Mouse (Mus musculus) frontal cortex, postnatal 14 days (tissue): Measurements from ENCODE around the gene Pitpnb.

ENCODE experiments used
- DNase-seq, 2 experiments: peaks; one replicate each; pipeline ENCODE4 v3.0.0; 2022; ENCODE audit warnings: low spot score in 2 of 2

Pitpnb gene

DNA sequence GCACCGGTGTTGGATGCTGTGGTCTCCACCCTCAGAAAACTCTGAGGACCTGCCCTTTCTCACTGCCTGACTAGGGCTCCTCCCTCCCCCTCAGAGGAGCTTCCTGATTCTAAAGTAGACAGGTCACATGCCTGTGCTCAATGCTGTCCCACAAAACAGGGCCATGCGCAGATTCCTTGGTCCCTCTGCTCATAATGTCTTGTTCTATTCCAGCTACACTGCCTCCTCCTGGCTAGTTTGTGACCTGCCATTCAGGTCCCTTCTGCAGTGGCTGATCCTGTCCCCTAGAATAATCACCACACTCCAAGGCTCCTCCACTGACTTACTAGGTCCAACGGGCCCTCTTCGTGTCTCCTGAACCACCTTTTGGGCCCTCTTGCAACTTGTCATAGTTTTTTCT lies 65.6 kb downstream of the Pitpnb start:
- no peak for DNase-seq

DNA sequence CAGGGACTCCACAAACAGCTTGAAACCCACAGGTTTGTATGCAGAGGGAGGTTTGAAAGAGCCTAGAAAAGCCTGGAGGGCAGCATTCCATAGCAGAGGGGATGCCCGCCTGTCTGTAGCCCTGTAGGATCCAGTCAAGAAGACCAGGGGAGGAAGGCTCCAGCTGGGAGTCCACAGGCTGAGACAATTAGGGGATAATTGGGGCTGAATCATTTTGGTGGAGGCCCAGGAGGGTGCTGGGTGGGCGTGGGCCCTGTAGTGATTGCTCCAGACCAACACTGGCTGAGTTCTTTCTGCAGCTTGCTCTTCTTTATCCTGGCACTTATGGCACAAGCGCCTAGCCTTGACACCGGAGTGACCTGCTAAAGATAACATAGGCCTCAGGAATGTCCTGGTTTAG lies 67.9 kb downstream of the Pitpnb start:
- DNase-seq, result no peak

DNA sequence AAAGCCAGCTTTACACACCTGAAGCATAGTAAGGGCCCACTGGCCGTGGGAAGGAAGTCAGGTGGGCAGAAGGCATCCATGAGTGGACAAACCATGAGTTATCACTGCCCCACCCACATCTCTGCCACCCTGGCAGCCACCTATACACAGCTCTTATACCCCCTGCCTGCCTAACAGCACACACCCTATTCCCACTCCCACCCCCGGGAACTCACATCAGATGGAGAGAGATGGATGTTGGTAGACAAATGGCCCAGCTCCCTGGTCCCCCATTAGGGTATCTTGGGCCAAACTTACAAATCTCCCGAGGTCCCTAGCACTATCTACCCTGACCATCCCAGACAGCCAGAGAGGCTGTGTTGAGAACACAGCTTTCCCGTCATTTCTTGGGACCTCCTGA lies 68.7 kb downstream of the Pitpnb start:
- no peak for DNase-seq

- no peak for DNase-seq
Observed at GRCm38 (mm10) chr5:111401879-111402650, 71.5 kb downstream of the Pitpnb start.

DNA sequence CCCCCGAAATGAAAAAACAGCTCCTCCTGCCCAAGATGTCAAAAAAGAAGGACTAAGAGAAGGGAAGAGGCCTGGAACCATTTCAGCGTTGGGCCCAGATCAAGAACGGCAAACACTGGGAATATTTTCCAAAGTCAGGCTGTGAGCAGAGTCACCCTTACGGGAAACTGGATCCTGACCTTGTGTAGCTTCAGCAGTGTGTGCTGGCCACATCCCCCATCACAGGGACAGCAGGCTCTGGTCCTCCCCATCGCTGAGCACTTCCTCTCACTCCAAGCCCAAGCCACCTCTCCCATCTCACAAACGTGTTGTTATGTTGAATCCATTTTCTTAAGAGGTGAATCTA lies 72.1 kb downstream of the Pitpnb start:
- no peak for DNase-seq

GRCm38 (mm10) chr5:111404721-111405120 lies 74.2 kb downstream of the Pitpnb start:
- no peak for DNase-seq

GRCm38 (mm10) chr5:111408470-111409105 lies 78.0 kb downstream of the Pitpnb start:
- DNase-seq, result no peak

- DNase-seq, result no peak
Observed at GRCm38 (mm10) chr5:111409412-111410044, 79.0 kb downstream of the Pitpnb start.

GRCm38 (mm10) chr5:111410665-111411064 lies 80.1 kb downstream of the Pitpnb start:
- DNase-seq, result no peak

- peak; percentile 76 to 80 for DNase-seq
Observed at GRCm38 (mm10) chr5:111414192-111414591, 83.6 kb downstream of the Pitpnb start.

DNA sequence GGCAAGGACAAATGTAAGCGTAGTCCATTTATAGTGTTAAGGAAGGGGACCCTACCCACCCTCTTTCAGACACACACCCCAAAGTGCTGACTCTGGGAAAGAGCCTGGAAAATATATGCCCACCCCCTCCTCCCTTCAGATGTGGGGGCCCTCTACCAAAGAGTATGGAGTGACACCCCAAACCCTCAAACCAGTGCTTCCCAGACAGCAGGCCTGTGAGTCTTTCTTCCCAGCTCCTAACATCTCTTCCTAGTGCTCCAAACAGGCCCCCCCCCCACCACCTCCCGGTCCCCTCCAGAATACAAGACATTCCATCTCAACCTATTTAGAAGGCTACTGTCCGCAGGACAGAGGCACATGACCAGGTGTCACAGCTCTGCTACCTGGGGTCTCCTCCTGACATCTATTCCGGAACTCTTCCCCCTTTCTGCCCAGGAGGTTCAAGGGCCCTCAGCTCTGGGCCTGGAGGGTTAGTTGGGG lies 84.2 kb downstream of the Pitpnb start:
- DNase-seq, result no peak

DNA sequence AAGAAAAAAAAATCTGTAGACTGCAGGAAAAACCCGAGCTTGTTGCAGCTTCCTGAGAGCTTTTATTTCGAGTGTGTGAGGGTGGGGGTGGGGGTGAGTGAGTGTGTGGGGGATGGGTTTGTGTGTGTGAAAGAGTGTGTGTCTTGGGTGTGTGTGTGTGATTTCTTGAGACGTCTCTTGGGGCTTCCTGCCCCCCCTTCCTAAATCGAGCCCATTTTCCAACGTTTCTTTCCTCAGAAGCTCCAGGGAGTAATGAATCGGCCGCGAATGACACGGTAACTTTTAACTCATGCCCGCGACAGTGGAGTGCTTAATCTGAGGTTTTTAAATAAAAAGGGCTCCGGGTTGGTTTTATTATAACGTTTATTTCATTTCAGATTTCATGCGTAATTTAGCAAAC lies 85.0 kb downstream of the Pitpnb start:
- no peak for DNase-seq

GRCm38 (mm10) chr5:111416048-111416447 lies 85.5 kb downstream of the Pitpnb start:
- DNase-seq, result no peak

DNA sequence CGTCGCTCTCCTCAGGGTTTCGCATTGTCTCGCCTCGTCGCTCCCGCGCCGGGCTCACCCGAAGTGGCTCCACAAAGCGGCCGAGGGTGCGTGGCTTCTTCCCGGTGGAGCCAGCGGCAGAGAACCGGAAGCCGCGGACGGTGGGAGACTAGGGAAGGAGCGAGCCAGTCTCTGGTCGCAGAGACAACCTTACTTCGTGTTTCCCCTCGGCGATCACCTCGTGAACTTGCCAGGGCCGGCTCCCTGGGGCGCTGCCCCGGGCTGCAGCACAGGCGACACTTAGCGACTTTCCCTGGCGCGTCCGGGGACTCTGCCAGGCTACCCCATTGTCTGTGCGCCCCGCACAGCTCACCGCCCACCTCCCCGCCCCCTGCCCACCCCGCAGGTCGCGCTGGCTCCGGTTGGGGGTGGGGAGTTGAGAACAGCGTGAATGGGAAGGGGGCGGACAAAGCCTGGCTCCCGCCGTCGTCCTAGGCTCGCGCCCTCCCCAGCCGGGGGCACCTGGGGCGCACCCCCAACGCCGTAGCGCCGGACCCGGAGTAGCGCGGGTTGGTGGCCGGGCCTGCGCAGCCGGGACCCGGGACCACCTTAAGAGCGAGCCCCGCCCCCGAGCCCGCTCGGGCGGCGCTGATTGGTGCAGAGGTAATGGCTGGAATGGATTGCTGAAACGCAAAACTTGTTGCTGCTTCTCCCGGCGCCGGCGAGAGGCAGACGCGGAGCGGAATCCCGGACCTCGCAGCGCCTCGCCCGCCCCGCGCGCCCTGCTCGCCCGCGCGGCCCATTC lies 86.2 kb downstream of the Pitpnb start, which contains the start of gene Mn1:
Mn1 (plus strand) TSS at position 772 of the 784 bp plus-strand sequence.
- DNase-seq, result peak; percentile 88 to 91

DNA sequence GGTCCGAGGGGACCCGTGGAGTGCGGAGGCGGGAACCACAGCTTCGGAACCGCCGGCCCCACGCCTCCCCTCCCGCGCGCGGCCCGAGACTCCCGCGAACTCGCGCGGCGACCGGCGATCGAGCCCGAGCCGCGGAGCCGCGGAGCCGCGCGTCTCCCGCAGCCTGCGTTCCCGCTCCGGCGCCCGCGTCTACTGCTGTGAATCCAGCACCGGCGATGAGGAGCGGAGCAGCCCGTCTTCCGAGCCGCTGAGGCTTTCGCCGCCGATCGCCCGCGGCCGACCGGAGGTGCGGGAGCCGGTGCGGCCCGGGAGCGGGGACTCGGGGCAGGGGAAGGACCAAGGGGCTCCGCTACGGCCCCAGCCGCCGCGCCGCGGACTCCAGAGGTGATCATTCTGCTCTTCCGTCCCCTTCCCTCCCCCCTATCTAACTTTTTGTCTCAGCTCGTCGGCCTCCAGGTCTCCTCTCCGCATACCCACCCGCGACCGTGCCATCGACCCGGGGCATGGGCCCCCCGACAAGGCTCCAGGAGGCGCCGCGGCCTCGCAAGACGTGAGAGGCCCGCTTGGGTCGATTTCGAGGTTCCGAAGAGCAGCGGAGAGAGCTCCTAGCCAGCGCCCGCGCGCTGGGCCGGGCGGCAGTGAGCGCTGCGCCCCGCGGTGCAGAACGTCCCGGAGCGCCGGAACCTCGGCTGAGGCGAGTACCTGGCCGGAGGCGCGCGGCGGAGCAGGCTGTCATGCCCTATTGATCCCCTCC lies 87.0 kb downstream of the Pitpnb start:
- no peak for DNase-seq

DNA sequence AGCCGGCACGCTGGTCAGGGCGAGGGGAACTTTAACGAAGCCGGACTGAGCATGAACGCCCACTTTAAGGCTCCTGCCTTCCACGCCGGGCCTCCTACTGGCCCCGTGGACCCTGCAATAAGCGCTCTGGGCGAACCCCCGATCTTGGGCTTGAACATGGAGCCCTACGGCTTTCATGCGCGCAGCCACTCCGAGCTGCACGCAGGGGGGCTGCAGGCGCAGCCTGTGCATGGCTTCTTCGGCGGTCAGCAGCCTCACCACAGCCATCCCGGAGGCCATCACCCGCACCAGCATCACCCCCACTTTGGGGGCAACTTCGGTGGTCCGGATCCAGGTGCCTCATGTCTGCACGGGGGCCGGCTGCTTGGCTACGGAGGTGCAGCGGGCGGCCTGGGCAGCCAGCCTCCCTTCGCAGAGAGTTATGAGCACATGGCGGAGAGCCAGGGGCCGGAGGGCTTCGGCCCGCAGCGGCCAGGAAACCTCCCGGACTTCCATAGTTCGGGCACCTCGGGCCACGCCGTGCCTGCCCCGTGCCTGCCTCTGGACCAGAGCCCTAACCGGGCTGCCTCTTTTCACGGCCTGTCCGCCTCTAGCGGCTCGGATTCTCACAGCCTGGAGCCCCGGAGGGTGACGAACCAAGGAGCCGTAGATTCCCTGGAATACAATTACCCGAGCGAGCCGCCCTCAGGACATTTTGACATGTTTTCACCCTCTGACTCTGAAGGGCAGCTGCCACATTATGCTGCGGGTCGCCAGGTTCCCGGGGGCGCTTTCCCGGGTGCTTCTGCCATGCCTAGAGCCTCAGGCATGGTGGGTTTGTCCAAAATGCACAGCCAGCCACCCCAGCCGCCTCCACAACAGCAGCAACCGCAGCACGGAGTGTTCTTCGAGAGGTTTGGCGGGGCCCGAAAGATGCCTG lies 87.9 kb downstream of the Pitpnb start:
- no peak for DNase-seq

DNA sequence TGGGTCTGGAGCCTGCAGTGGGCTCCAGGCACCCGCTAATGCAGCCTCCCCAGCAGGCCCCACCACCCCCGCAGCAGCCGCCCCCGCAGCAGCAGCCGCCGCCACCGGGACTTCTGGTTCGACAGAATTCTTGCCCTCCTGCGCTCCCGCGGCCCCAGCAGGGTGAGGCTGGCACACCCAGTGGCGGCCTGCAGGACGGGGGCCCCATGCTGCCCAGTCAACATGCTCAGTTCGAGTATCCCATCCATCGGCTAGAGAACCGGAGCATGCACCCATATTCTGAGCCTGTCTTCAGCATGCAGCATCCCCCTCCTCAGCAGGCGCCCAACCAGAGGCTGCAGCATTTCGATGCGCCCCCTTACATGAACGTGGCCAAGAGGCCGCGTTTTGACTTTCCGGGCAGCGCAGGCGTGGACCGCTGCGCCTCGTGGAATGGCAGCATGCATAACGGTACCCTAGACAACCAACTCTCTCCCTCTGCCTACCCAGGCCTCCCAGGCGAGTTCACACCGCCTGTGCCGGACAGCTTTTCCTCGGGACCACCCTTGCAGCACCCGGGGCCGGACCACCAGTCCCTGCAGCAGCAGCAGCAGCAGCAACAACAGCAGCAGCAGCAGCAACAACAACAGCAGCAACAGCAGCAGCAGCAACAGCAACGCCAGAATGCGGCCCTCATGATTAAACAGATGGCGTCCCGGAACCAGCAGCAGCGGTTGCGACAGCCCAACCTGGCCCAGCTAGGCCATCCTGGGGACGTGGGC lies 88.7 kb downstream of the Pitpnb start:
- DNase-seq, result no peak

- DNase-seq, result no peak
Observed at GRCm38 (mm10) chr5:111420011-111420691, 89.6 kb downstream of the Pitpnb start.

- no peak for DNase-seq
Observed at GRCm38 (mm10) chr5:111420896-111421295, 90.3 kb downstream of the Pitpnb start.
